Mouse (Mus musculus) heart, adult 2 months (tissue): Measurements from ENCODE around the gene Klhdc10.

Experiments used
- CTCF ChIP-seq: fragments of 200-600 bp; IDR thresholded peaks from 2 replicates; pipeline ENCODE4 v1.8.1; 2022; ENCODE audit warnings: antibody characterized with exemption, mild to moderate bottlenecking, moderate library complexity
- EP300 ChIP-seq: fragments of 200-500 bp; IDR thresholded peaks from 2 replicates; pipeline ENCODE4 v1.6.1; 2011; ENCODE audit warnings: low read depth, low read length, control low read depth; ENCODE audit not compliant: insufficient read depth
- POLR2A ChIP-seq: fragments of 200-500 bp; IDR thresholded peaks from 2 replicates; pipeline ENCODE4 v1.6.1; 2011; ENCODE audit warnings: mild to moderate bottlenecking, low read depth, low read length, control low read depth; ENCODE audit not compliant: insufficient read depth

DNA sequence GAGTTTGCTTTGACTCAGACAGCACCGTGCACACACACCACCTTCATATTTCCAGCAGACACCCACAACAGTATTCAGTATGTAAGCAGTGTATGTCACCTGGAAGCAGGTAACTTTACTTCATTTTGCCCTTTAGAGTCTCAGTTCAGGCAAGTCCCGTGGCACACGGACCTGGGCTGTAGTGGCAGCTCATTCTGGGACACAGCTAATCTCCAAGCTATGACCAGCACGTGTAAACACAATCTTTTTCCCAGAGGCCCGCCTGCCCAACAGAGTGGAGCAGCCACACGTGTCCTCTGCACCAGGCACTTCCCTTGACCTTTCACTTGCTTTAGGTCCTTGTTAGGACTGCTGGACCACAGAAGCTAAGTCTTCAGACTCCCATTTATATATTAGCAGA lies 84.8 kb downstream of the Klhdc10 start:
- TF ChIP-seq CTCF (no peak), POLR2A (no peak), EP300 (no peak)
